Mouse (Mus musculus) intestine, embryonic 15.5 days (tissue): ENCODE measurements around the gene Fam98b. TPM values are rescaled to one million over a fixed set of nuclear protein-coding genes. Genes with fewer than 3 reads are reported as not detected.

Experiments
- ATAC-seq: fragments of 200-750 bp; cut with Nextera tagmentation; 2 replicates; pipeline ENCODE4 v1.8.0; 2017; ENCODE audit warnings: moderate TSS enrichment, moderate library complexity
- H3K27ac ChIP-seq: fragments of 300-500 bp; sonication (generic); 2 replicates; pipeline ENCODE4 v1.5.1; 2015; ENCODE audit warnings: mild to moderate bottlenecking, inconsistent platforms
- H3K27me3 ChIP-seq: fragments of 300-500 bp; sonication (generic); replicated peaks from 2 replicates; pipeline ENCODE4 v1.6.1; 2015; ENCODE audit warnings: inconsistent platforms
- H3K36me3 ChIP-seq: fragments of 300-500 bp; sonication (generic); 2 replicates; pipeline ENCODE4 v1.6.1; 2015; ENCODE audit warnings: inconsistent platforms
- H3K4me1 ChIP-seq: fragments of 300-500 bp; sonication (generic); replicated peaks from 2 replicates; pipeline ENCODE4 v1.6.1; 2015; ENCODE audit warnings: inconsistent platforms
- H3K4me2 ChIP-seq: fragments of 300-500 bp; sonication (generic); replicated peaks from 2 replicates; pipeline ENCODE4 v1.6.1; 2015; ENCODE audit warnings: mild to moderate bottlenecking, inconsistent platforms
- H3K4me3 ChIP-seq: fragments of 300-500 bp; sonication (generic); replicated peaks from 2 replicates; pipeline ENCODE4 v1.5.1; 2015; ENCODE audit warnings: inconsistent platforms
- H3K9ac ChIP-seq: fragments of 300-500 bp; sonication (generic); 2 replicates; pipeline ENCODE4 v1.6.1; 2015; ENCODE audit warnings: inconsistent platforms
- H3K9me3 ChIP-seq: fragments of 300-500 bp; sonication (generic); 2 replicates; pipeline ENCODE4 v1.6.1; 2016; ENCODE audit warnings: inconsistent platforms
- WGBS: fragments of 180-500 bp; shearing (Covaris S2); methylation state at CpG from one replicate; pipeline ENCODE4 v1.1.7; 2015; 5-methylcytosine and 5-hydroxymethylcytosine counted together
- polyA plus RNA-seq: library from polyadenylated mRNA; unstranded; fragments of >200 nt; fragmentation: Nextera tagmentation; extraction: Ambion mirVana; gene quantifications from 2 replicates; pipeline ENCODE4 v1.2.1, GENCODE M21; 2015

The Fam98b gene
- polyA plus RNA-seq, 1 experiment from 2014 or later, result 8.2 TPM

DNA sequence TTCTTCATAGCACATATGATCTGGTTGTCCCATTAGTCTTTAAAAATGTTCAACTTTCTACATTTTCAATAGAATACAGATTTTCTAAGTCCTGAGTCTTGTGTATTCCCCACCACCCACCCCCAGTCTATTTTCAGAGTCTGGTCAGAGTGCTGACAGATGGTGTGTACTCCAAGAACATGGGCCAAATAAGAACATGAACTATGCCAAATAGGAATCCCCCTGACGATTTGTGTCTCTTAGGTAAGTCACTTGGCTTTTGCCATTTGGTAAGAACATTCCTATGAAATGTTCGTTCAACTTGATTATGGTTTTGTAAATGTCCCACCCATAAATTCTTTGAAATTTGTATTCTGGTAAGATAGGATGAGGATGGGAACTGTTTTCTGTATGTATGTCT, 59.5 kb downstream of the Fam98b start:
- Histone ChIP-seq H3K9ac (no peak overlapping the region), H3K27ac (no peak overlapping the region), H3K4me2 (no peak overlapping the region), H3K9me3 (no peaks in the 10 kb centered on the region), H3K4me3 (no peak overlapping the region), H3K4me1 (no peaks in the 10 kb centered on the region), H3K36me3 (no peaks in the 10 kb centered on the region), H3K27me3 (no peaks in the 10 kb centered on the region)
- 86% methylated on average over 2 of the region's 2 CpGs for WGBS
- no peak for ATAC-seq

DNA sequence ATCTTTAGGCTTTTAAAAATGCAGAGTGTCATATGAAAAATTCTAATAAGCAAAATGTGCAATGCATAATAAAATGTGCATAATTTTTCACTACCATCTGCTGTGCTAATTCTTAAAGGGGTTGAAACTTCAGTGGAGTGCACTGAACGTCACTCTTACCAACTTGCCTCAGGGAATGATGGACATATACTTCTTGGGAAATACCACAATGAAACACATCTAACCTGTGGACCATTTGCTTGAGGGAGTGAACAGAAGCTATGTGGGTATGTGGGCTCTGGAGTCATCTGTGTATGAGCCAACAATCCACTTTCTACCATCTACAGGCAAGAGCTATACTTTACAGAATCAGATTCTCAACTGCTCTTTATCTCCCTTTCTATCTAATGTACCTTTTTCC, 61.8 kb downstream of the Fam98b start:
- Histone ChIP-seq H3K4me2 (no peak overlapping the region), H3K4me3 (no peak overlapping the region), H3K36me3 (no peaks in the 10 kb centered on the region), H3K27me3 (no peaks in the 10 kb centered on the region), H3K27ac (no peak overlapping the region), H3K9me3 (no peaks in the 10 kb centered on the region), H3K9ac (no peak overlapping the region), H3K4me1 (no peaks in the 10 kb centered on the region)
- no peak for ATAC-seq
- WGBS, result 73% methylated on average over 1 of the region's 1 CpGs

DNA sequence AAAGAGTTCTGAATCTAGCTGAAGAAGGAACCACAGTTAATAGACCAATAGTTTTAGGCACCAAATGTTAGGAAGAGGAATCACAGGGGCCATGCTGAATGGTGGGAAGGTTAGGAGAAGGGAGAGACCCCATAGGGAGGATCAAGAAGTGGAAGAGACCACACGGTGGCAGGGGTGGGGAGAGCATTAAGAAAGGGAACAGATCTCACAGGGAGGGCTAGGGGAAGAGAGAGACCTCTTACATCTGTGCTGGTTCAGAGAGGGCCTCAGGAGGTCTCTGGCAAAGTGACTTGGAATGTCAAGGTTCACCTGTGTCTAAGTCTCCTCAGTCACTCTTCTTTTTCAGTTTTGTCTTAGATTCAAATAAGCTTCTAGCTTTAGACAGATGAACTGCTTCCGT, 62.5 kb downstream of the Fam98b start:
- no peaks in the 10 kb centered on the region for H3K4me1 ChIP-seq
- H3K9ac ChIP-seq, result no peak overlapping the region
- H3K4me3 ChIP-seq, result no peak overlapping the region
- H3K36me3 ChIP-seq, result no peaks in the 10 kb centered on the region
- WGBS, result 59% methylated on average over 2 of the region's 2 CpGs
- H3K27ac ChIP-seq, result no peak overlapping the region
- no peak for ATAC-seq
- H3K27me3 ChIP-seq, result no peaks in the 10 kb centered on the region
- no peak overlapping the region for H3K4me2 ChIP-seq
- no peaks in the 10 kb centered on the region for H3K9me3 ChIP-seq

DNA sequence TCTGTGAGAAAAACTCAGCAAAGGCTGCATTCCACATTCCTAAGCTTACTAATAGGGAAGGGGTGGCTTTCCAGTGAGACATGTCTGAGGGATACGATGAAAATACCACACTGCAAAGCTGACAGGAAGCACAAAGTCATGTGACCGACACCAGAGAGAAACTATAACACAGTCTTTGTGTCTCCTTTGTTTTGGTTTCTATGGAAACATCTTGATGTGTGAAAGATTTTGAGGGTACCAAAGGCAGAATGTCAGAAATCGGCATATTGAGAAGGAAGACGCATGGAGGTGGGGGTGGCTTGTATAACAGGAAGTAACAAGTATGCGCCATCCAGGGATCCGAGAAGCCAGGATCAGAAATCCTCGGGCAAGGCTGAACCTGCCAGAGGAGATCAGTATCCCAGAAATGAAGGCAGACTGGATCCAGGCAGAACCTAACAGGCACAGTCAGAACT, 62.9 kb downstream of the Fam98b start:
- Histone ChIP-seq H3K27ac (no peak overlapping the region), H3K9me3 (no peaks in the 10 kb centered on the region), H3K4me3 (no peak overlapping the region), H3K9ac (no peak overlapping the region), H3K4me1 (no peaks in the 10 kb centered on the region), H3K4me2 (no peak overlapping the region), H3K27me3 (no peaks in the 10 kb centered on the region), H3K36me3 (no peaks in the 10 kb centered on the region)
- no peak for ATAC-seq
- 79% methylated on average over 7 of the region's 7 CpGs for WGBS

DNA sequence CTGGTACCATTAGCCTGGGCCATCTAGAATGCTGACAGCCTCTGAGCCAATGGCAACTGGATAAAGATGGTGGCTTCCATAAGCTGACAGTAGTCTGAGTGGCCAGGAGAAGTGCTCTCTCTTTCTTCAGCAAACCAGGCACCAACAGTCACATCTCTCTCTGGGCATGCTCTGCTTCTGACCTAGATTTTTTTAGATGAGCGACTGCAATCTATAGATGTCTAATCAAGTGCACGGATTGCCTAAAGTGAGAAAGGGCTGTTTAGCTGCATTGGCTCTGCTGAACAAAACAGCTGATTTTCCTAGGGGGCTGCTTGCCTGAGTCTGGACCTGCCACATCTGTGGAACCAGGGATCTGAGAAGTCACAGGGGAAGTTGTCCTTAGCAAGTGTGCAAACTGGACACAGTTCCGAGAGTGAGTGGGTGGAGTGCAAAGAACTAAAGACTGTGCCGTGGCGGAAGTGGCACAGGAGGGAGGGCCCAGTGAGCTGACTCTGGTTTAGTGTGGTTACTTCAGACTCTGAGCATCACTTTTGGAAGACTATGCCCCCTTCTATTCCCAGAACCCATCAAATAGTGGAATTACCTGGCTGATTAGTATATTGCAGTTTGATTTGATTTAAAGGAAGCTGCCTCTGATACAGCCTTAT, 64.2 kb downstream of the Fam98b start:
- H3K4me1 ChIP-seq, result no peaks in the 10 kb centered on the region
- no peak overlapping the region for H3K4me3 ChIP-seq
- H3K36me3 ChIP-seq, result no peaks in the 10 kb centered on the region
- no peaks in the 10 kb centered on the region for H3K9me3 ChIP-seq
- H3K9ac ChIP-seq, result no peak overlapping the region
- WGBS, result 91% methylated on average over 5 of the region's 5 CpGs
- H3K4me2 ChIP-seq, result no peak overlapping the region
- no peak overlapping the region for H3K27ac ChIP-seq
- no peaks in the 10 kb centered on the region for H3K27me3 ChIP-seq
- no peak for ATAC-seq

DNA sequence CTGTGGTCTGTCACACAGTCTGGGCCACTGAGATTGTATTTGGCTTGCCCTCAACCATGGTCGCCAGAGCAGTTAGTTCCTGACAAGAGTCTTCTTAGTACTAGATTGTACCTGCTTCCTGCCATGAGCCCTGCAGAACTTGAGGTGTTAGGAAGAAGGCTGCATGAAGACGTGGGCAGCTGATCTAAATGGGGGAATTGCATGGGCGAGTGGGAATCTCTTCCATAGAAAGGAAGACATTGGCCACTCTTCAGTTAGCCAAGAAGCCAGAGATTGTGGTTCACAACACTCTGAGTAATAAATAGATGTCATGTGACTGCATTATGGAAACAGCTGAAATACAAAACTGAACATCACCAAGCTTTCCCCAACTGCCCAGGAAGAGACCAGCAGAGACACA, 69.5 kb downstream of the Fam98b start:
- ATAC-seq, result no peak
- Histone ChIP-seq H3K4me2 (no peak overlapping the region), H3K4me3 (no peak overlapping the region), H3K36me3 (no peaks in the 10 kb centered on the region), H3K9me3 (no peaks in the 10 kb centered on the region), H3K27me3 (no peaks in the 10 kb centered on the region), H3K27ac (no peak overlapping the region), H3K4me1 (no peaks in the 10 kb centered on the region), H3K9ac (no peak overlapping the region)
- 76% methylated on average over 3 of the region's 3 CpGs for WGBS

Other genes starting within 250 kb of the Fam98b start
- gene Spred1, start 128.4 kb upstream of the Fam98b start, polyA plus RNA-seq, result 10.1 and 13.0 TPM in 2 replicates
- 0.72 and 0.75 TPM in 2 replicates for gene Rasgrp1, start 93.3 kb downstream of the Fam98b start, polyA plus RNA-seq